Mouse (Mus musculus) limb, embryonic 15.5 days (tissue): Measurements from ENCODE around the gene Pax2. TPM values are rescaled to one million over a fixed set of nuclear protein-coding genes. Genes with fewer than 3 reads are reported as not detected.

ENCODE experiments used
- ATAC-seq: fragments of 200-750 bp; cut with Nextera tagmentation; 2 replicates; pipeline ENCODE4 v1.8.0; 2017; ENCODE audit warnings: low read depth, moderate TSS enrichment; ENCODE audit not compliant: insufficient number of reproducible peaks, low FRiP score, low TSS enrichment
- H3K27ac ChIP-seq: fragments of 300-500 bp; sonication (generic); 2 replicates; pipeline ENCODE4 v1.5.1; 2015; ENCODE audit warnings: moderate library complexity, mild to moderate bottlenecking, inconsistent platforms
- H3K27me3 ChIP-seq: fragments of 300-500 bp; sonication (generic); 2 replicates; pipeline ENCODE4 v1.6.1; 2015; ENCODE audit warnings: inconsistent platforms
- H3K36me3 ChIP-seq: fragments of 300-500 bp; sonication (generic); 2 replicates; pipeline ENCODE4 v1.6.1; 2015; ENCODE audit warnings: inconsistent platforms
- H3K4me1 ChIP-seq: fragments of 300-500 bp; sonication (generic); 2 replicates; pipeline ENCODE4 v1.6.1; 2015; ENCODE audit warnings: inconsistent platforms
- H3K4me2 ChIP-seq: fragments of 300-500 bp; sonication (generic); 2 replicates; pipeline ENCODE4 v1.6.1; 2015; ENCODE audit warnings: mild to moderate bottlenecking, inconsistent platforms
- H3K4me3 ChIP-seq: fragments of 300-500 bp; sonication (generic); 2 replicates; pipeline ENCODE4 v1.5.1; 2015; ENCODE audit warnings: mild to moderate bottlenecking, inconsistent platforms
- H3K9ac ChIP-seq: fragments of 300-500 bp; sonication (generic); 2 replicates; pipeline ENCODE4 v1.6.1; 2015; ENCODE audit warnings: inconsistent platforms
- H3K9me3 ChIP-seq: fragments of 300-500 bp; sonication (generic); 2 replicates; pipeline ENCODE4 v1.6.1; 2016; ENCODE audit warnings: inconsistent platforms
- WGBS: fragments of 180-500 bp; shearing (Covaris S2); methylation state at CpG from one replicate; pipeline ENCODE4 v1.1.7; 2015; 5-methylcytosine and 5-hydroxymethylcytosine counted together
- polyA plus RNA-seq: library from polyadenylated mRNA; unstranded; fragments of >200 nt; fragmentation: Nextera tagmentation; extraction: Ambion mirVana; gene quantifications from 2 replicates; pipeline ENCODE4 v1.2.1, GENCODE M21; 2015

Pax2 gene
- polyA plus RNA-seq, 1 experiment from 2014 or later = not detected

DNA sequence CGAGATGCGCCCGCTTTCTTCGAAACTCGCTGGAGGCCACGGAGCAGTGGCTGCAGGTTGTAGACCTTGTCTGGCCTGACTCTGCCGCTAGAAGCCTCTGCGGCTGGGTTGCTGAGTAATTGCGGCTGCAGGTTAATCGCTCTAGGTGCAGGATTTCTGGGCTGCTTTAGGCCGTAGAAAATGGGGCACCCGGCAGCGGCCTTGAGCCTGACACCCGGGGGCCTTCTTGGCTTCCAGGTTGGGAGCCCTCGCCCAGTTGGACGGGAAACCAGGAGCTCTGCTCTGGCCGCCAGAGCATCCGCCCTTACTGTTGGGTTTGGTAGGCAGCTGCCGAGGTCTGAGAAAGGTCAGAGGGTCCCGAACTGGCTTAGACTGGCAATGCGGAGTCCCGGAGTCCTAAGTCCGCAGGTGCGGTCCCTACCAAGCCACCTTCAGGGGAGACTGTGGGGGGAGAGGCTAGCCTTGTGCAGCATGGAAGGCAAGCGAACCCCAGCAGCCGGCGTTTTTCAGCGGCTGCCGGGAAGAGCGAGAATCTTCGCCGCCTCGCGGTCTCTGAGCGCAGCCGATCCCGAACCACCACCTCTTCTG lies 3.8 kb downstream of the Pax2 start:
- under 1% methylated on average over 37 of the region's 37 CpGs for WGBS
- no peak overlapping the region for H3K9ac ChIP-seq
- no peaks in the 10 kb centered on the region for H3K36me3 ChIP-seq
- no peaks in the 10 kb centered on the region for H3K9me3 ChIP-seq
- H3K27me3 ChIP-seq = peaks cover 97% of the 10 kb centered on the region
- H3K4me2 ChIP-seq = no peak overlapping the region
- peaks cover 36% of the 10 kb centered on the region for H3K4me1 ChIP-seq
- no peak overlapping the region for H3K4me3 ChIP-seq
- no peak overlapping the region for H3K27ac ChIP-seq
- ATAC-seq = no peak

DNA sequence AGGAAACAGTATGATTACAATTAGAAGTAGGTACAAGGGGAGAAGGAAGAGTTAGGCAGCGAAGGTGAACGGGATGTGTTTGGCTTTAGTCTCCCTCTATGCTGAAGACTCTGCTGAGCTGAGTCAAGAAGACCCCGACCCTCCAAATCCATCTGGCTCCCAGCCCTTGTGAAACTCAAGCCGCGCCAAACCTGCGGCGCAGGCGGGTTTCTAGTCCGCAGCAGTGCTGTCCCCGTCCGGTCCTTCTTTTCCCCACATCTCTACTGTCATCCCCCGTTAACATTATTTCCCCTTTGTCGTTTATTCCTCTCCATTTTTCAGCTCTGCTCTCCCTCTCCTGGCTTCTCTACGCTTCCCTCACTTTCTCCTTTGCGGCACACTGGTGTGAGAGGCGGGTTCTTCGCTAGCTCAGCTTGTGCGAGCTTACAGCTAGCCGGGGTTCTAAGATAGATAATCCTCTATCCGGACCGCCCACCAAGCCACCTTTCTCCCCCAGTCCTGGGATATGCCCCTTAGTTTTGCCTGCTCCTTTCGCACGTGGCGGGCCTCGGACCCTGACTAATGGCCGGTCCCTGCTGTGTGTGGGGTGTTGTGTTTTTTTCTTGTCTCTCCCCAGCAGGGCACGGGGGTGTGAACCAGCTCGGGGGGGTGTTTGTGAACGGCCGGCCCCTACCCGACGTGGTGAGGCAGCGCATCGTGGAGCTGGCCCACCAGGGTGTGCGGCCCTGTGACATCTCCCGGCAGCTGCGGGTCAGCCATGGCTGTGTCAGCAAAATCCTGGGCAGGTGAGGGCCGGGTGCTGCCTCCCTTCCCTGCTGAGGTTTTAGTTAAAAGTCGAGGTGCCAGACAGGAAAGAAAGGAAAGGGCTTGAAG lies 4.7 kb downstream of the Pax2 start:
- no peak overlapping the region for H3K4me3 ChIP-seq
- H3K9ac ChIP-seq = no peak overlapping the region
- peaks cover 28% of the 10 kb centered on the region for H3K4me1 ChIP-seq
- ATAC-seq = no peak
- H3K4me2 ChIP-seq = no peak overlapping the region
- no peak overlapping the region for H3K27ac ChIP-seq
- H3K9me3 ChIP-seq = no peaks in the 10 kb centered on the region
- H3K27me3 ChIP-seq = peaks cover 97% of the 10 kb centered on the region
- WGBS = 1% methylated on average over 39 of the region's 39 CpGs
- no peaks in the 10 kb centered on the region for H3K36me3 ChIP-seq

DNA sequence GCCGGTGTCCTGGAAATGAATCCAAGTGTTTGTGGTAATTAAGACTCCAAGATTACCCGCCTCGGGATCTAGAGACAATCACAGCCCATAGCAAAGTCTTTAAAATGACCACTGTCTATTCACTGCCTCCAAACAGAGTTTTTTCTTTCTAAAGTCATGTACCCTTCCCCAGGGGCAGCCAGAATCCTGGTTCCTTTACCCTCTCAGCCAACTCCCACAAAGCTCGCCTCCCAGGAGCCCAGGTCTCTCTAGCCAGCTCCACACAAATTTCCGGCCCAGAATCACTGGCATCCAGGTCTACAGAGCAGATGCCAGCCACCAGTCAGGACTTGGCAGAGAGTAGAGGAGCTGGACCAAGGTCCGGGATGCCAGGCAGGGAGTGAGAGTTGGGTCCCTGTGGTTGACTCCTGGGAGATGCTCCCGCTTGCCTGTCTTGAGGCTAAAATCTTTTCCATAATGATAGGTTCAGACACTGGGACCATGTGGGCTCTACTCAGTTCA lies 6.3 kb downstream of the Pax2 start:
- H3K9ac ChIP-seq = no peak overlapping the region
- no peak overlapping the region for H3K4me2 ChIP-seq
- no peak overlapping the region for H3K4me3 ChIP-seq
- H3K4me1 ChIP-seq = peaks cover 11% of the 10 kb centered on the region
- no peak overlapping the region for H3K27ac ChIP-seq
- H3K27me3 ChIP-seq = peaks cover 90% of the 10 kb centered on the region
- no peaks in the 10 kb centered on the region for H3K9me3 ChIP-seq
- H3K36me3 ChIP-seq = no peaks in the 10 kb centered on the region
- ATAC-seq = no peak
- WGBS = 26% methylated on average over 7 of the region's 7 CpGs

DNA sequence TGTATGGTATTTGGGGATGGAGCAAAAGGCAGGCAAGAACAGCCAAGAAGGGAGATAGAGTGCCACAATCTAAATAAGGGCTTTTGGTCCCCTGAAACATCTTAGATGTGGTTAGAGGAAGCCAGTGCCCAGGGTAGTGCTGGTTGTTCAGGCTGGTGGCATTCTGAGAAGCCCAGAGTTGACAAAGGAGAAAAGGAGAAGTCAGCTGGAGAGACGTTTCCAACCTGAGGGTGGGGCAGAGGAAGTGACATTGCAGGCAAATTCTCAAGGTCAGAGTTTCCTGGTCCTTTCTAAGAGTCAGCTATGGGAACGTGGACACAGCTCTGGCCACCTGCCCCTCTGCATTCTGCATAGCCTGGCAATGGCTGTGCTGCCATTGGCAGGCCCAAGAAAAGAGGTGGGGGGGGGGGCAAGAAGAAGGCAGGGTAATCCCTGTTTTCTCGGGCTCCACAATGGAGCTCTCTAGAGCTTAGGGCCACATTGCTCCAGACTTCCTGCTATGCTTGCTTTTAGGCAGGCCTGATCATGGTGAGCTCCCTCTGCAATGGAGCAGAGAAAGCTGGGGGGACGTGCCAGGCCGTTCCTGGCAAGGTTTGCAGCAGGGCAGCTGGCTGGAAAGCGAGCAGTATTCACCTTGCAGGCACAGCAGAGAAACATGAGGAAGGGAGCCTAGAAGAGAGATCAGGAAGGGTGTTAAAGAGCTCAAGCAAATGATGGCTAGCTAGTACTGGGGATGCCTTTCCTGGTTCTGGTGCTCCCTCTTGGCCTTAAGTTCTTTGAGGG lies 14.6 kb downstream of the Pax2 start:
- no peaks in the 10 kb centered on the region for H3K4me1 ChIP-seq
- WGBS = 66% methylated on average over 6 of the region's 6 CpGs
- H3K4me2 ChIP-seq = no peak overlapping the region
- H3K27me3 ChIP-seq = peaks cover 43% of the 10 kb centered on the region
- H3K4me3 ChIP-seq = no peak overlapping the region
- no peak overlapping the region for H3K27ac ChIP-seq
- no peak for ATAC-seq
- H3K9ac ChIP-seq = no peak overlapping the region
- no peaks in the 10 kb centered on the region for H3K36me3 ChIP-seq
- no peaks in the 10 kb centered on the region for H3K9me3 ChIP-seq

DNA sequence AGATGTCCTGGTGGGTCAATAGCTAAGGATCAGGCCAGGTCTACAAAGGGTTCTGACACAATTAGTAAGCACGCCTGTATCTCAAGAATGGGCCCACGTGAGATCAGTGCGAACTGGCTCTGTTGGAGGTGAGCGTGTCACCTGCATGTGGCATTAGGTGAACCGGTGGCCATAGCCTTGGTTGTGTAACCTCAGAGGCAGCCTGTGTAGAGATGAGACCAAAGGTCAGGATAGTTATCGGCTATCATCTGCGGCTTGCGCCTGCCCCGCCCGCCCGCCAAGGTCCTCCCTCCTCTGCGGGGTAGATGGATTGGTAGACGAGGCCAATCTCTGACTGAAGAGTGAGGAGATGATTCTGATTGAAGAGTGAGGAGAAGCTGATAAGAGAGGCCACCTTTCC lies 15.7 kb downstream of the Pax2 start:
- Histone ChIP-seq H3K27me3 (peaks cover 42% of the 10 kb centered on the region), H3K4me1 (no peaks in the 10 kb centered on the region), H3K4me3 (no peak overlapping the region), H3K9me3 (no peaks in the 10 kb centered on the region), H3K9ac (no peak overlapping the region), H3K27ac (no peak overlapping the region), H3K4me2 (no peak overlapping the region), H3K36me3 (no peaks in the 10 kb centered on the region)
- WGBS = 87% methylated on average over 13 of the region's 13 CpGs
- ATAC-seq = no peak

DNA sequence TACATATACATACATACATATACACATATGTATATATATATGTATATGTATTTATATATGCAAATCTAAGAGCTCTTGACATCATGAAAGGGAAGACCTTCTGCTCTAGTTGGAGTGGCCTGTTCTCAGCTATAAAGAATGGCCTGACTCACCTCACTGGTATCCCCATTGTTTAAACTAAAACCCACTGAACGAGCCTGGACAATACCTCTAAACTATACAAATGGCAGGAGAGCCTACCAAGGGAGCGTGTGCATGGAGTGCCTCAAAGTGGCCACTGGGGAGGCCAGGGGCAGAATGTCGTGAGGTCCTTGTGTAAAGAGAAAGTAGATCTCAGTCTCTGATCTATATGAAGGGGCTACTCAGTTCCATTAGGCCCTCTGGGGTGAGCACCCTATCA lies 26.1 kb downstream of the Pax2 start:
- Histone ChIP-seq H3K4me2 (no peak overlapping the region), H3K9ac (no peak overlapping the region), H3K27ac (no peak overlapping the region), H3K9me3 (no peaks in the 10 kb centered on the region), H3K4me1 (no peaks in the 10 kb centered on the region), H3K27me3 (peaks cover 43% of the 10 kb centered on the region), H3K4me3 (no peak overlapping the region), H3K36me3 (no peaks in the 10 kb centered on the region)
- 56% methylated on average over 3 of the region's 3 CpGs for WGBS
- ATAC-seq = no peak

DNA sequence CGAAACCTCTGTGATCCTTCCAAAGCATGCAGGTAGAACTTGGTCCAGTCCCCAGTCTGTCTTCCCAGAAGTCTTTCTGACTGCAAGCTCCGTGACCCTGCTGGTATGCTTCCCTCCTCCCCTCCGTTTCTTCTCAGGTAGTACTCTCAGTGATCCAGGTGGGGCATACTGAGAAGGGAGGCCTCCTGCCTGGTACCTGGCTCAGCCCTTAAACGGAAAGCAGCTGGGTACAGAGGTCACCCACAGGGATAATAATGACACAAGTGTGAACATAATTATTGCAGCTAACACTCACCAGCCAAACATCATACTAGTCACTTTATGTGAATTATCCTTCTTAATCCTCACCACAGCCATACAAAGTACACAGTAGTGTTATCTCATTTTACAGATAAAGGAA lies 28.5 kb downstream of the Pax2 start:
- Histone ChIP-seq H3K4me2 (no peak overlapping the region), H3K4me1 (no peaks in the 10 kb centered on the region), H3K9me3 (no peaks in the 10 kb centered on the region), H3K9ac (no peak overlapping the region), H3K4me3 (no peak overlapping the region), H3K27ac (no peak overlapping the region), H3K27me3 (peaks cover 45% of the 10 kb centered on the region), H3K36me3 (no peaks in the 10 kb centered on the region)
- no peak for ATAC-seq
- WGBS = 39% methylated on average over 4 of the region's 4 CpGs

DNA sequence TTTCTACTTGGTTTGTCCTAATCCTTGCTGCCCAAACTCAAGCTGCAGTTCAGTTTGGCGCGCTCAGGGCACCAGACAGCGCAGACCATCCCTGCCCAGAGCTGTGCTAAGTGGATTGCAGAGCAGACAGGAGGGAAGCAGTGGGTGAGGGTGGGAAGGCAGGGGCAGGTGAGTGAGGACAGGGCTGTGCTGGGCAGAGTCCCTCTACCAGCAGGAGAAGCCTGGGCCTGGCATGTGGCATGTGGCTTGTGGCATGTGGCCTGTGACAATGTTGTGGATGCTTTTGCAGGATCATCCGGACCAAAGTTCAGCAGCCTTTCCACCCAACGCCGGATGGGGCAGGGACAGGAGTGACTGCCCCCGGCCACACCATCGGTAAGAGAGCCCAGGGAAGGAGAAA lies 32.6 kb downstream of the Pax2 start:
- WGBS = 91% methylated on average over 8 of the region's 8 CpGs
- H3K36me3 ChIP-seq = no peaks in the 10 kb centered on the region
- H3K27me3 ChIP-seq = peaks cover 43% of the 10 kb centered on the region
- H3K4me1 ChIP-seq = no peaks in the 10 kb centered on the region
- no peak overlapping the region for H3K4me2 ChIP-seq
- H3K27ac ChIP-seq = no peak overlapping the region
- no peak for ATAC-seq
- no peak overlapping the region for H3K4me3 ChIP-seq
- H3K9me3 ChIP-seq = no peaks in the 10 kb centered on the region
- H3K9ac ChIP-seq = no peak overlapping the region

DNA sequence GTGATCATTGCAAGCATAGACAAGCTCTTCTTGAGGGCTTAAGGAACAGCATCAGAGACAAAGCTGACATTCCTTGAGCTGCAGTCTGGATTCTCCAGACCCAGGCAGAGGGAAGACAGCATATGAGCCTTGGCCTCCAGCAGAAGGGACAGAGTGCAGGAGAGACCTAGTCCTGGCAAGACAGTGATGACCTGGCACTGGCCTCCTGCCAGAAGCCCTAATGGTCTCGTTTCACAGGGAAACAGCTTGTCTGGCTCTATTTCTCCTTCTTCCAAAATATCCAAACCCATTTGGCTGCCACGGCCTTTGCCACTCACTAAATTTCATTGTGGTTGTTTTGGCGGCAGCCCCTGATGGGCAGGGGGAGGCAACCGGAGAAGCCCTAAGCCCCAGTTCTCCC lies 36.1 kb downstream of the Pax2 start:
- H3K27ac ChIP-seq = no peak overlapping the region
- no peak overlapping the region for H3K9ac ChIP-seq
- ATAC-seq = no peak
- no peaks in the 10 kb centered on the region for H3K4me1 ChIP-seq
- no peaks in the 10 kb centered on the region for H3K36me3 ChIP-seq
- peaks cover 19% of the 10 kb centered on the region; the same call in 1 of the 2 replicates for H3K27me3 ChIP-seq
- H3K9me3 ChIP-seq = no peaks in the 10 kb centered on the region
- WGBS = 57% methylated on average over 4 of the region's 4 CpGs
- no peak overlapping the region for H3K4me2 ChIP-seq
- H3K4me3 ChIP-seq = no peak overlapping the region

DNA sequence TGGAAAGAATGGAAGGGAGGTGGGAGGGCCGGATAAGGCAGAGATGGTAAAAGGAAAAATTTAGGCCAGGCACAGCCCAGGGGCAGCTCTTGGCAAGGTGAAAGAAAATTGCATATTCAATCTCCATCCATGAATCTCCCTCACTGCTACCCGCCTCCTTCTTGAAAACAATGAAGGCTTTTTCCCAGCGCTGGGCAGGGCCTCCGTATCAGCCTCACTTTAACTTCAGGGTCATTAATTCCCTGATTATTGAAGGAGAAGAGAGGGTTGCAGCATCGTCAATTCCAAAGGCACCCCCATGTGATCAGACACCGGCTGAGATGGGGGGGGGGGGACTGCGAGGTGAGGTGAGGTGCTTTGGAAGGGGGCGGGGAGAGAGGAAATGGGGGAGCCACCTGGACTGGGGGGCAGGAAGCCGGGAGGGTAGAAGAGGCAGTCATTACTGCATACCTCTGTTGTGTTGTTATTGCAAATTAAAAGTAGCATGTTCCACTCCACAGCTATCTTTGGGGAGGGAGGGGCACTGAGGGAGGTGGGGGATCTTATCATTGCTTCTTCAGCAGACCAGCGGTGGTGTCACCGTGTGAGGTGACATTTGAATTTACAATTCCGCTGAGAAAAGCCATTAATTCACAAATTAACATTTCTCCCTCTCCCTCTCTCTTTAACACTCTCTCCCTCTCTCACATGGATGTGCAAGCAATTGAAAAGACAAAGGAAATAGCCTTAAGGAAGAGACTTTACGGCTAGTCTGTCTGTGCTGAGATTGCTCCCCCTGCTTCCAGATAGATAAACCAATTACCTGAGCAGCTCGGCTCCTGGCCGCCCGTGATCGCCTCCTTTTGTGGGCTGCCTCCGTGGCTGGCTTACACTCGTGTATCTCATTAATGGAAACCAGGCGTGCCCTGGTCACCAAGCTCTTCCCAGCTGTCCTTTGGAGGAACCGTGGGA lies 41.5 kb downstream of the Pax2 start:
- H3K27ac ChIP-seq = no peak overlapping the region
- H3K4me3 ChIP-seq = no peak overlapping the region
- no peaks in the 10 kb centered on the region for H3K36me3 ChIP-seq
- H3K9me3 ChIP-seq = no peaks in the 10 kb centered on the region
- H3K27me3 ChIP-seq = peaks cover under 1% of the 10 kb centered on the region; the same call in 1 of the 2 replicates
- no peak overlapping the region for H3K9ac ChIP-seq
- WGBS = 16% methylated on average over 21 of the region's 21 CpGs
- H3K4me2 ChIP-seq = no peak overlapping the region
- H3K4me1 ChIP-seq = no peaks in the 10 kb centered on the region
- no peak for ATAC-seq

DNA sequence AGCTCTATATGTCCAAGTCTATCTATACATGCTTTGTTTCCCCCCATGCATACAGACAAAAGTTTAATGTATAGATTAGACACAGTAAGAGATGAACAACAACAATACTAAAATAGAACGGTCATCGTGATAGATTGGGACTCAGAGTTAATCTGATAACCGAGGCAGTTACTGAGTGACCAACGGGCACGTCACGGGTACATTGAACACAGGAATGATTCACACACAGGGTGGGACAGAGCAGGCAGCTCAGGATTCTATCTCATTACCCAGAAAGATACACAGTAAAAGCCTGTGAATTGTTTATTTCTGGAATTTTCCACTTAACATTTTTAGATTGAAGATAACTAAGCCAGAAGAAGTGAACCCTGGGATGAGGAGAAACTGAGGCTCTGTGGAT lies 42.9 kb downstream of the Pax2 start:
- ATAC-seq = no peak
- Histone ChIP-seq H3K9ac (no peak overlapping the region), H3K27me3 (peaks cover 2% of the 10 kb centered on the region; the same call in 1 of the 2 replicates), H3K27ac (no peak overlapping the region), H3K4me3 (no peak overlapping the region), H3K9me3 (no peaks in the 10 kb centered on the region), H3K4me2 (no peak overlapping the region), H3K36me3 (no peaks in the 10 kb centered on the region), H3K4me1 (no peaks in the 10 kb centered on the region)
- 94% methylated on average over 6 of the region's 6 CpGs for WGBS
